Mouse (Mus musculus) adrenal gland, postnatal 25 days (tissue): ENCODE data around the gene Sac3d1. TPM values are rescaled to one million over a fixed set of nuclear protein-coding genes. Genes with fewer than 3 reads are reported as not detected.
A peak's percentile ranks its signal among the peaks of the same experiment; 100 is the strongest.

Experiments
- DNase-seq: peaks from one replicate; pipeline ENCODE4 v3.0.0; 2021; ENCODE audit warnings: mixed read lengths
- total RNA-seq: library from RNA; stranded (reverse); gene quantifications from 2 replicates; pipeline ENCODE4 v1.2.3, GENCODE M21; 2021

The Sac3d1 gene
- total RNA-seq, 1 experiment from 2014 or later: 19.5 TPM

- no peak for DNase-seq
These were observed 49.5 kb downstream of the Sac3d1 start for GRCm38 (mm10) chr19:6068951-6069350.

DNA sequence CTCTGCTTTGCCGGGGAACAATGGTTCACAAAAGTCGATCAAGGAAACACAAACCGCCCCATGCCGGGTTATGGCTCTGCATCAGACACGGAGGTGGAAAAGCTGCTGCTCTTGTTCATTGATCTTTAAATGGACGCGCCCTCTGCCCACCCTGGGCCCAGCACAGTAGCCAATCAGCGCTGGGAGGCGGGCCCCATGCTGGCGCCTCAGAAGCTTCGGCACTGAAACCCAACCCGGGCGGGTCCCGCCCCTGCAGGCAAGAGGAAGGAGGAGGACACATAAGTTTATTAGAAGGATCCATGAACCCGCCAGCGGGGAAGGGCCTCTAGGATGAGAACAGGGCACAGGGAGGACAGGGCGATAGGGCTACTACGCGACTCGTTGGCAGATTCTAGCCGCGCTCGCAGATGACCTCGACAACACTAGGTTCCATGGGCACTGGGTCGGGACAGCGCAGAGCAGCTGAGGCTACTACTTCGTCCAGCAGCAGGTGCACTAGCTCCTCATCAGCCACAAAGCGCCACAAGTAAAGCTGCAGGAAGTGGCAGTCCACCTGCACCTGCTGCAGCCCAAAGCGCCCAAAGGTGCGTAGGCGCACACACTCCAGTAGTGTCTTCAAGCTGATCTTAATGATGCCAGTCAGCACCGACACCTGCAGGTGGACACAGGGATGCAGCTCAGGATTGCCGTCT, 50.6 kb downstream of the Sac3d1 start, which contains the start of gene Tm7sf2:
Gene Tm7sf2 (minus strand): TSS at position 650 of the 692 bp plus-strand sequence.
- peak; percentile 94 for DNase-seq

DNA sequence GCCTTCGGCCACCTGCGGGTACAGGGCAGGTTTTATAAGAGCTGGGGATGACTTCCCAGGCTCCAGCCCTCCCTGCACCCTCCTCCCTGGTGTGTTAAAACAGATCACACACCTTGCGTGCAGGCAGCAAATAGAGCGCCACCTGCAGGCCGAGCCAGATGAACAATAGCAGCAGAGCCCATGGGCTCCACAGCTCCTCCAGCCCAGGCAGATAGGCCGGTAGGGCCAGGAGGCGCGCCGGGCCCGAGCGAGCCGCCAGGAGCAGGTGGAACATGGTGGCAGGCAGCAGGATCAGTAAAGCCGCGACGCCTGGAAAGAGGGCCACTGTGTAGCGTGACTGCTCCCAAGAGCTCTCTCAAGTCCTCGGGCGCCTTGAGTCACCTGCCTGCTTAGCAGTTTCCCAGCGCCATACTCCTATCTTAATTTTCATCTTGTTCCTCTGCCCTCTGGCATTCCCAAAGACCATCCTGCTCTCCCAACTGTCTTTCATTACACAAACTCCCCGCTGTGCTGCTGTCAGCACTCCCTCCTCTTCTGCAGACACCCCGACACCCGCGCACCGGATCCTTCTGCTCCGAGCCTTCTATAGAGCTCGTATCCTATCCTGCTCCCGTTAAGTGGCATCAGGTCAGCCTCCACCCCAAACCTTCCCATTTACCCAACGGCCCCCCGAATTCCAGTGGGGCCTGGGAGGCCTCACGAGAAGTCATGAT, 51.3 kb downstream of the Sac3d1 start:
- DNase-seq: peak; percentile 81

GRCm38 (mm10) chr19:6066571-6066970, 51.9 kb downstream of the Sac3d1 start:
- DNase-seq: no peak

Other genes with a start within 250 kb of the Sac3d1 start
- gene Frmd8, start 243.4 kb downstream of the Sac3d1 start, total RNA-seq: 40.4 and 63.3 TPM in 2 replicates
- 39.1 and 39.7 TPM in 2 replicates for gene Slc25a45, start 240.8 kb downstream of the Sac3d1 start, total RNA-seq
- gene Tigd3, start 224.5 kb downstream of the Sac3d1 start, total RNA-seq: 1.3 and 2.0 TPM in 2 replicates
- gene Dpf2, start 205.6 kb downstream of the Sac3d1 start, total RNA-seq: 88.9 and 103 TPM in 2 replicates
- gene Cdc42ep2, start 193.8 kb downstream of the Sac3d1 start, total RNA-seq: 6.2 and 8.5 TPM in 2 replicates
- gene Pola2, start 154.4 kb downstream of the Sac3d1 start, total RNA-seq: 28.4 and 29.6 TPM in 2 replicates
- gene Slc22a20, start 132.5 kb downstream of the Sac3d1 start, total RNA-seq: not detected in 2 replicates
- 28.0 and 40.2 TPM in 2 replicates for gene Capn1, start 102.8 kb downstream of the Sac3d1 start, total RNA-seq
- 59.7 and 65.6 TPM in 2 replicates for gene Syvn1, start 72.1 kb downstream of the Sac3d1 start, total RNA-seq
- 65.2 and 65.7 TPM in 2 replicates for gene Mrpl49, start 60.9 kb downstream of the Sac3d1 start, total RNA-seq
- 891 and 1,016 TPM in 2 replicates for gene Fau, start 60.8 kb downstream of the Sac3d1 start, total RNA-seq
- 34.6 TPM in 2 replicates for gene Znhit2, start 57.5 kb downstream of the Sac3d1 start, total RNA-seq
- 59.9 and 66.0 TPM in 2 replicates for gene Tm7sf2, start 50.3 kb downstream of the Sac3d1 start, total RNA-seq
- 68.8 and 80.9 TPM in 2 replicates for gene Vps51, start 41.4 kb downstream of the Sac3d1 start, total RNA-seq
- 0.85 TPM in 1 of 2 replicates, not detected in the other for gene Tmem262, start 38.6 kb downstream of the Sac3d1 start, total RNA-seq
- not detected in 2 replicates for gene Gm28374, start 36.4 kb downstream of the Sac3d1 start, total RNA-seq
- 41.9 and 43.0 TPM in 2 replicates for gene Zfpl1, start 33.7 kb downstream of the Sac3d1 start, total RNA-seq
- 3.0 and 4.1 TPM in 2 replicates for gene Cdca5, start 33.7 kb downstream of the Sac3d1 start, total RNA-seq
- not detected in 2 replicates for gene AC131692.1, start 24.2 kb downstream of the Sac3d1 start, total RNA-seq
- gene Naaladl1, start 12.9 kb downstream of the Sac3d1 start, total RNA-seq: 0.24 and 0.38 TPM in 2 replicates
- 23.5 and 26.9 TPM in 2 replicates for gene Snx15, start 9.7 kb upstream of the Sac3d1 start, total RNA-seq
- gene Batf2, start 22.3 kb upstream of the Sac3d1 start, total RNA-seq: 1.00 and 2.1 TPM in 2 replicates
- 74.5 and 74.7 TPM in 2 replicates for gene Arl2, start 22.9 kb upstream of the Sac3d1 start, total RNA-seq
- 0.76 and 2.9 TPM in 2 replicates for gene Majin, start 65.7 kb upstream of the Sac3d1 start, total RNA-seq
- gene Gpha2, start 107.7 kb upstream of the Sac3d1 start, total RNA-seq: 20.1 and 25.8 TPM in 2 replicates
- 95.5 and 103 TPM in 2 replicates for gene Ppp2r5b, start 117.2 kb upstream of the Sac3d1 start, total RNA-seq
- gene Atg2a, start 123.0 kb upstream of the Sac3d1 start, total RNA-seq: 33.8 and 47.0 TPM in 2 replicates
- 101 and 126 TPM in 2 replicates for gene Ehd1, start 158.1 kb upstream of the Sac3d1 start, total RNA-seq
- gene Cdc42bpg, start 187.8 kb upstream of the Sac3d1 start, total RNA-seq: 22.8 and 34.2 TPM in 2 replicates
- gene Men1, start 216.3 kb upstream of the Sac3d1 start, total RNA-seq: 60.1 and 69.7 TPM in 2 replicates
- gene Map4k2, start 222.5 kb upstream of the Sac3d1 start, total RNA-seq: 44.7 and 56.3 TPM in 2 replicates
- 211 and 245 TPM in 2 replicates for gene Sf1, start 245.0 kb upstream of the Sac3d1 start, total RNA-seq